ENCODE assay signal across 17 mouse cellular contexts in genomic region chr19:16375881-16376280, GRCm38 (mm10). TPM values are rescaled to one million over a fixed set of nuclear protein-coding genes. Genes with fewer than 3 reads are reported as not detected.
"Had no signal": no experiment of that assay in that cellular context is flagged by ENCODE, and none has a peak within 500 bp of the region (broad histone marks: within the 10 kb centered on the region; RNA-seq: fewer than 3 reads in every experiment).

No protein-coding gene starts in this region.

- H3K9me3 ChIP-seq: neural tube, embryonic 12.5 days; neural tube, embryonic 13.5 days; neural tube, embryonic 15.5 days; stomach, embryonic 15.5 days had no signal

- H3K9ac ChIP-seq: neural tube, embryonic 12.5 days; neural tube, embryonic 13.5 days; neural tube, embryonic 15.5 days; stomach, embryonic 15.5 days had no signal

- H3K4me2 ChIP-seq: neural tube, embryonic 12.5 days; neural tube, embryonic 13.5 days; neural tube, embryonic 15.5 days; stomach, embryonic 15.5 days had no signal

- DNase-seq: retina, postnatal 1 day; right cerebral cortex, adult 18-20 months; right cerebral cortex, postnatal 14 days; right cerebral cortex, postnatal 25 days; right cerebral cortex, postnatal 4 days; spleen, adult 18-20 months; thymus, adult 18-20 months; thymus, adult 2 months; thymus, postnatal 14 days; thymus, postnatal 25 days; thymus, postnatal 4 days had no signal

- H3K27me3 ChIP-seq: neural tube, embryonic 12.5 days; neural tube, embryonic 13.5 days; neural tube, embryonic 15.5 days; stomach, embryonic 15.5 days had no signal

- H3K4me3 ChIP-seq: neural tube, embryonic 12.5 days; neural tube, embryonic 13.5 days; neural tube, embryonic 15.5 days; stomach, embryonic 15.5 days had no signal

- H3K27ac ChIP-seq: neural tube, embryonic 12.5 days; neural tube, embryonic 13.5 days; neural tube, embryonic 15.5 days; stomach, embryonic 15.5 days; stomach, postnatal 0 days had no signal

RNA-seq across cellular contexts. Expression of gene Gna14, which starts 59.7 kb away (rescaled TPM):
- total RNA-seq: neutrophil, adult 5-6 weeks had no signal
